Mouse (Mus musculus) inflammation-experienced regulatory T-cells, adult 6 months (primary cell): Measurements from ENCODE around the gene Cdk6. TPM values are rescaled to one million over a fixed set of nuclear protein-coding genes. Genes with fewer than 3 reads are reported as not detected.
"Not testable (repeated sequence)": the region's sequence is repeated elsewhere in the genome, so short reads cannot be mapped to it uniquely, and the experiment has no call there.

Experiments used
- ATAC-seq: one replicate; pipeline ENCODE4 v1.8.0; 2017
- polyA plus RNA-seq, 3 experiments: library from polyadenylated mRNA; unstranded; fragments of 100-300 nt; shearing (Covaris generic); gene quantifications; one replicate each; pipeline ENCODE4 v1.2.1; 2017

Gene Cdk6
- polyA plus RNA-seq, 3 experiments from 2014 or later, result 21.7 to 46.6 (median 26.3) TPM

DNA sequence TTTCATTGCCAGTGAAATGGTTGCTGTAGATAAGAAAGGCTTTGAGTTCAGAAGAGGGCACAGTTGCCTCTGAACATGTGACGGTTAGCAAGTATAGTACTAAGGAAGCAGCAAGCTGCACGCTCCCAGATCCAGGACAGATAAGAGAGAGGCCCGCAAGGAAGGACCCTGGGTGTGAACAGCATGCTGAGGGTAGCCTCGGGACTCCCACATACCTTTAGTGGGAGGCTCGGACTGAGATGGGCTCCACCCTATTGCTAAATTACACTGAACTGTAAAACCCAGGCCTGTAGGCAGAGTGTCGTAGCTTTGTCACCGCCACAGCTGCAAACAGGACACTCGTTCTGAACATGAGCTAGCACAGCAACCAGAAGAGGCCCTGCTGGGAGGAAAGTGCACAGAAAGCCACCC, 173.6 kb downstream of the Cdk6 start:
- no peak for ATAC-seq

DNA sequence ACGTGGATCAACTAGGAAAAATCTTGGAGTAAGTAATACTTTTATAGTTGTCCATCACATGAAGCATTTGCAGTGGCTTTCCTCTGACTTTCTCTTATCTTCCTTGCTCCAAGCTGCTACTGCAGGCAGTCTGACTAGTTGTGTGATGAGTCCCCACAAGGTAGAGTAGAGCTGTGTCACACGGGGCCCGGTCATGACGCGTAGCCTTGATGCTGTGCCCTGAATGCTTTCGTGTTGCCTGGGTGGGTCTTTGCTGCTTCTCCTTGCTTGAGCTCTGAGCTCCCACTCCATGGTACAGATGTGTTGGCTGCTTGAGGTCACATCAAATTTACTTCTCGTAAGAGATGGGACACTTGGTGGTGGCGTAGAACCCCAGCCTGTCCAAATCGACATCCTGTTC, 174.2 kb downstream of the Cdk6 start:
- ATAC-seq, result no peak

DNA sequence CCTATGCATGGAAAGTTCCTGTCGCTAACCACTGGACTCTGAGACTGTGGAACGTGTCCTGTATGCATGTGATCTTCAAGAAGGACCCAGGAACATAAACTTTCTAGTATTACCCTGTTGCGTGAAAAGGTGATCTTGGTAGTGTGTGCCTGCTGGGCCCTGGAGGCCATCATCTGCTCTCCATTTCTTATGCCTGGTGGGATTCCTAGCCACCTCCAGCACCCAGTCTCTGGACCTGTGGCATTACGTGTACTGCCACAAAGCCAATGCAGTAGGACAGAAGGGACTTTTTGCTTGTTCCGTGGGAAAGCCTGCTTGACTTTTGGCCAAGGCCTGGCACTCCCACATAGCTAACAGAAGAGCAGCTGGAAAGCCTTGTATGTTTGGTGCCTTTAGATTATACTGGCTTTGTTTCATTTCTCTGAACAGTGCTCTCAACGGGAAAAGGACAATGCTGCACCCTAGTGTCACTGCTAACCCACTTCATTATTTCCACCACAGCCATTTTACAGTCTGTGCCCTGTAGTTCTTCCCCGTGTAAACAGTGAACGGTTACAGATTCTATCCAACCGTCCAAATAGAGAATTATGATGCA, 175.3 kb downstream of the Cdk6 start:
- ATAC-seq, result peak; percentile 88

DNA sequence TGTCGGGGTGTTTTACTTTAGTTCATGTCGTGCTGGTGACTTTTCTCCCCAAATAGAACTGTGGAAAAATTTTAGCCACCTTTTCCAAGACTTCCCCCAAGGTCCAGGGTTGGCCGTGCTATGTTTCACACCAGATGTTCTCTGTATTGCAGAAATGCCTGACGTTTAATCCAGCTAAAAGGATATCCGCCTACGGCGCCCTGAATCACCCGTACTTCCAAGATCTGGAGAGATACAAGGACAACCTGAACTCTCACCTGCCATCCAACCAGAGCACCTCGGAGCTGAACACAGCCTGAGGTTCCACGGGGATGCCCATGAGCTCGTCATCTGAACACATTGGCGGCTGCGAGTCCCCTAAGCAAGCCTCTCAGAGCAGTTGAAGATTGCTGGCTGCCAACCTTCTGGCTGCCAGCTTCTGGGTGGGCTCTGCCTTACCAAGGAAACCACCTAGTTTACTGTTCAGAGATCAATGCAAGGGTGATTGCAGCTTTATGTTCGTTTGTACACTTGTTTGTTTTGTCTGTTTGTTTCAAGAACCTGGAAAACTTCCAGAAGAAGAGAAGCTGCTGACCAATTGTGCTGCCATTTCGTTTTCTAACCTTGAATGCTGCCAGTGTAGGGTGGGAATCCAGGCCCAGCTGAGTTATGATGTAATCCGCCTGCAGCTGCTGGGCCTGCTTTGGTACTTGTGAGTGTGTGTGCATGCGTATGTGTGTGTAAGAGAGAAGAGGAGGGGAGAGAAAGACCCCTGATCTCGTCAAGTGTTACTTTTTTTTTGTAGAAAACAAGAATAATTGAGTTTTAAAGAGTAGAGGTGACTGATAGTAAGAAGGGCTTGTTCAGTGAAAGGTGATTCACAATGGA, 179.4 kb downstream of the Cdk6 start:
- ATAC-seq, result no peak

DNA sequence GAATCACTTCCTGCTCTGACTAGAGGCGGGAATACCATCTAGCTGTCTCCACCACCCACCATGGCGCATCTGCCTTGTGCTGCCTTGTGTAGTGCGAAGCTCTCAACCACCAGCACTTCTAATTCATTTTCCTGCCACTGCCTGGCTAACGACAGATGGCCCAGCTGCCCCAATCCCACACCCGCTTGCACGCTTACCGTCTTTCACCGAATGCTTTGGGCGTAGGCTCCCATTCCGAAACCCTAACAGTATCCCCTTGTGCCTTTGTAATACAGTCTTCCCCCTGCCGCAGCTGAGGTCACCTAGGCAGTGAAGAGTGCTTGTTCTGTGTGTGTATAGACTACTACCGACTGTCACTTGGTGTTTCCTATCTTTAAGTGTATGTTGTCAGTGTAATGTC, 180.5 kb downstream of the Cdk6 start:
- no peak for ATAC-seq

DNA sequence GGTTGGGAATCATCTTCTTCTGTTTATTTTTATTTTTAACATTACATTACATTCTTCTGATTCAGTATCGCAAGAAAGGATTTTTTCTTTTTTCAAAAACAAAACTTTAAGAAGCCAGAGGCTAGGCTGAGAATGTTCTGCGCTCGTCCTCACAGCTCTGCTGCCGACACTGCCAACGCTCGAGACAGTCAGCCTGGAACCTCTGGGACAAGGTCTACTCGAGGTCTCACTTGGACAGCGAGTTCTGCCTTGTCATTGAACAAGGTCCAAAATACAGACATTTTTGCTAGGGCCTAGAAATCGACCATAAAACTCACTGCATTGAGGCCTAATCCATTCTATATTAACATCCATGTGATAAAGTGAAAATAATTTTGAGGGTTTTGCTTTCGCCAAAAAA, 181.5 kb downstream of the Cdk6 start:
- no peak for ATAC-seq

DNA sequence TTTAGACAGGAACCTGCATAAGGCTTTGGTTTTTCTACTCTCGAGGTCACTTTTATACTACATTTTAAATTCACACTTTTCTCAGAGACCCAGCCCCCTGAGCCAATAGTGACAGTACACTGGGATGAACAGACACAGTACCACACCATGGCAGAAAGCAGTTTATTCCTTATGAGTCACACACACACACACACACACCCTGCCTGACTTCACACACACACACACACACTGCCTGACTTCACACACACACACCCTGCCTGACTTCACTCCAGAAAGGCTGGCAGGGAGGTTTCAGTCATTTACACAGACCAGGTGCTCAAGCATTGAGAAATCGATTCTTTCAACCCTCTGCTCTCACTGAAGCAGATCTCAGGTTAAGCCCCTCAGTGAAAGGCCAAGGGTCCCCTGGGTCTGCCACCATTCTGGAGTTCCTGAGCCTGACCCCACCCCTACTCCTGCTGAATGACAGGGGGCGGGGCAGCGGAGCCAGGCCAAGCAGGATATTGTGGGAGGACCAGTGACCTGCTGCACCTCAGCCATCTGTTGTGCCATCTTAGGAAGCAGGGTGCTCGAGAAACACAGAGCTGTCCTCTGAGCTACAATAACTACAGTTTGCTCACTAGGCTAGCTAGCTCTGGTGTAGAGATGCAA, 185.9 kb downstream of the Cdk6 start:
- no peak for ATAC-seq

DNA sequence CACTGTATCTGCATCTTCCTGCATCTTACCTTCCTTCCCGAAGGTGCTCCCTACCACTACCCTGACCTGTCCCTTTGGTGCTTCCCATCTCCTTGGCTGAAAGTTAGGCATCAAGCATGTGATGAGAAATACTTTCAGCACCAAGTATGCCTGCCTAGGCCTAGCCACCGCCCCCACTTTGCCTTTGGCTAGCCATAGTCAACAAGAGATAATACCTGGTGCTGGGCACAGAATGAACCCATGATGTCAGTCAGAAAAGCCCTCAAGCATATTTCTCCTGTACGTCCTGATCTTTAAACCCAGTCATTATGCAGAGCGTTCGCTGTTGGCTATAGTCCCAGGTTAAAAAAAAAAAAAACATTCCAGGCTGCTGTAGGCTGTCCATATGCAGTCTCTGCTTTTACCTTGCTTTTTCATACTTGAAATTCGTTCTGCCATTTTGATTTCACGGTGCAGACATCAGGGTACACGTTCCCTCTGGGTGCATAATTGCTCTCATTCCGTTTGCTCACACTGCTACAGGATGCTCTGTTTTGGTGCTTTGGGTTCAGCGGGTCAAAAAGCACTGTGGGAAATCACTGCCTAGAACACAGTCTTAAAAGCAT, 188.4 kb downstream of the Cdk6 start:
- no peak for ATAC-seq

DNA sequence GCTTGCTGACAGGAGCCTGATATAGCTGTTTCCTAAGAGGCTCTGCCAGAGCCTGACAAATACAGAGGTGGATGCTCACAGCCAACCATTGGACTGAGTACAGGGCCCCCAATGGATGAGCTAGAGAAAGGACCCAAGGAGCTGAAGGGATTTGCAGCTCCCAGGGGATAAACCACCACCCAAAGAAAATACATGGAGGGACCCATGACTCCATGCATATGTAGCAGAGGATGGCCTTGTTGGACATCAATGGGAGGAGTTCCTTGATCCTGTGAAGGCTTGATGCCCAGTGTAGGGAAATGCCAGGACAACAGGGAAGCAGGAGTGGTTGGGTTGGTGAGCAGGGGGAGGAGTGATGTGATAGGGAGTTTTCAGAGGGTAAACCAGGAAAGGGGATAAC, 190.8 kb downstream of the Cdk6 start:
- not testable (repeated sequence) for ATAC-seq

DNA sequence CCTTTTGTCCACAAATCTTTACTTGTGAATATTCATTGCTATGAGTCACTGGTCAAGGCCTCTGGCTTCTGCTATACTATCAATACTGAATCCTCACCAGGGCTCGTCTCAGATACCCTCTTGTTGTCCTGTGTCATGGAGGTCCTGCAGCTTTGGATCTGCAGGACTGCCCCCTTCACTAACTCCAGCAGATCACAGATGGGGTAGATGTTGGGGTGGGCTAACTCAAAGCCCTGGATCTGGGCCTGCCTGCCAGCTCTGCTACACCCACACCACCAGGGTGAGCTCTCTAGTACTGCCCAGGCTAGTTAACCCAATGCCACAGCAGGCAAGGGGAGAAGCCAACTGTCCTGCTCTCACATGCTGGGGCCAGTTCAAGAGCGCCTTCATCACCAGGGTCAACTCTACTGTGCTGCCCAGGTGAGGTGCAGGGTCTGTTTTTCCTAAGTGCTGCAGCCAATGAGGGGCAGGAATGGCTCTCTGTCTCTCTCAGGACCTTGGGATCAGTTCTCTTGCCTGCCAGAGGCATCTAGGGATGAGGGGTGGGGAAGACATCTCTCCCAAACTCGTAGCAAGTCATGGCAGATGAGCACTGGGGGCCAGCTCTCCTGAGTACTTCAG, 195.4 kb downstream of the Cdk6 start:
- no peak for ATAC-seq

DNA sequence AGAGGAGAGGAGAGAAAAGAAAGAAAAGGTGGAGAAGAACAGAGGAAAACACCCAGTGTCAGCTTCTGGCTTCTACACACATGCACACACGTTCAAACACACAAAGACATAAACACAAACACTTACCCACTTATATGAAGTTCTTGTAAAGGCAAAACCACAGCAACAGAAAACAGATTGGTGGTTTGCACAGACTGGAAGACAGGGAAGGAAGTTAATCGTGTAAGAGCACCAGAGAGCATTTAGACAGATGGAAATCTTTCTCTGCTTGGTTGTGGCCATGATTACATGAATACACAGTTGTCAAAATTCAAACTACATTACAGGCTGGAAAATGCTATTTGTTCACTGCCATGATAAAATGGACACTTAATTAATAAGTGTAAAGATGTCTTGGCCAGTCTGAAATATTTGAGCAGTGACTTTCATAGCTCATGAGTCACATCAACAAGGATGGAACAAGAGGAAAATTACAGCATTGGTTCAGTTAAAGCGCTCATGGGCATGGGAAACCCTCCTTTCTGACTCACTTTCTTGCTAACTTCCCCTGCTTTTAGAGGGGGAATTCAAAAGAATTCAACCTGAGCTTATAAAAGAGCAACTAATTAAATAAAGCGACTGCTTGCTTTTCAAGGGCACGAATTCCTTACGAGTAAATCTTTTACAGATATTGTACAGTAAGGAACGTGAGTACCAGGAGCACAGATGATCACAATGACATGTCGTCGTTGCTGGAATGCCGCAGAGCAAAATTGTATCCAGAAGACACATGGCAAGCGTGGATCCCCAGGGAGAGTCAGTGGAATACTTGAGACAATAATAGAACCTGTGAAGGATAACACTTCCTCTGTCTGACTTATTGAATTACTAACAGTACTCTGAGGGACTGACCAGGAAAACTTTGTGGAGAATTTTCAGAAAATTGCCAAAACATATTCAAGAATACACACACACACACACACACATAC, 197.5 kb downstream of the Cdk6 start:
- no peak for ATAC-seq

DNA sequence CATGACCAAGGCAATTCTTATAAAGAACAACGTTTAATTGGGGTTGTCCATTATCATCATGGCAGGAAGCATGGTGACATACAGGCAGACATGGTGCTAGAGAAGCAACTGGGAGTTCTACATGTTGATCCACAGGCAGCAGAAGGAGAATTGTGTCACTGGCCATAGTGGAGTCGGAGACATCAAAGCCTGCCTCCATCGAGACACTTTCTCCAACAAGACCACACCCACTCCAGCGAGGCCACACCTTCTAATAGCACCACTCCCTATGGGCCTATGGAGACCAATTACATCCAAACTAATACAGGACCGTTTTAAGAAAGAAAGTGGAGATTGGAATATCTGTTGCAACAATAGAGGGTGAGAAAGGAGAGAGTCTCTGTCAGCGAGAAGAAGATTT, 200.6 kb downstream of the Cdk6 start:
- no peak for ATAC-seq

DNA sequence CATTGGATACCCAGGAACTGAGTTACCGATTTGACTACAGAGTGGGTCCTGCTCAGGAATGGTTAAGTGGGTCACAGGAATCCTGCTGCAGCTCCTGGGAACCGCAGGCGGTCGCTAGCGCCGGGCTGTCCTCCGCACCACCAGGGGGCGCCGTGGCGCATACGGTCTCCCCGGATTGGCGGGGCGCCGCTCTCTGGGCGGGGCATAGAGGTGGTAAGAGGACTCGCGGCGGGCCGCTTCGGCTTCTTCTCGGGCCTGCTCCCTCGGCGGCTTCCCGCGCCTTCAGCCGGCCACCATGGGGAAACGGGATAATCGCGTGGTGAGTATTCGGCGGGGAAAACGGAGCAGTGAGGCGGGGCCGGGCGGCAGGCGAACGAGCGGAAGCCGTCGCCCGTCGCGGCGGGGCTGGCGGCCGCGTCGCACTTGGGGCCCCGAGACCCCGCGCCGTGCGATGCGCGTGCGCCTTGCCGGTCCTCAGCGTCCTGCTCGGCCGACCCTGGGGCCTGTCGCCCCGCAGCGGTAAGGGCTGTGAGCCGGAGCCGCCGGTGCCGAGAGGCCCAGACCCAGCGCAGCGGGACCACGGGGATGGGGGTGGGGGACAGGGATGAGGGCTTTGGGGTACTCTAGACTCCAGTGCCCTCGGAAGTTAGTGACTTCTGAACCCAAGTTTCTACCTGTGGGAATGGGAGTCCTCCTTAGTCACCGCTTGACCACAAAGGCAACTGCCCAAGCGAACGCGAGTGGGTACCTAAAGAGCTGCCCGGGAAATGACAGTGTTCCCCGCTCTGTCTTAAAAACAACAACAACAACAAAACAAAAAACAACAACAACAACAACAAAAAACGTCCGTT, 202.6 kb downstream of the Cdk6 start, which contains the start of gene Fam133b:
Gene Fam133b (plus strand): TSS at position 205 of the 851 bp plus-strand sequence.
- peak; percentile 96 for ATAC-seq

DNA sequence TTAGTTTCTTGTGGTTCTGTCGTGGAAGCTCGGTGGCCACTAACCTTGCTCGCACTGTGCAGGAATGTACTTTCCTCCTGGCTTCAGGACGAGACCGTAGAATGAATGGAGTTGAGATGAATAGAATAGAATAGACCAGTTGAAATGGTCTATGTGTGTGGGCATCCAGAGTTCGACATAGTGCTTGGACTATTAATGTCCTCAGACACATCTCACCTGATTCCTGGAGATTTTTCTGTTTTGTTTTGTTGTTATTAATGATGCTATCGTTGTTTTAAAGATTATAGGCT, 203.1 kb downstream of the Cdk6 start:
- no peak for ATAC-seq

DNA sequence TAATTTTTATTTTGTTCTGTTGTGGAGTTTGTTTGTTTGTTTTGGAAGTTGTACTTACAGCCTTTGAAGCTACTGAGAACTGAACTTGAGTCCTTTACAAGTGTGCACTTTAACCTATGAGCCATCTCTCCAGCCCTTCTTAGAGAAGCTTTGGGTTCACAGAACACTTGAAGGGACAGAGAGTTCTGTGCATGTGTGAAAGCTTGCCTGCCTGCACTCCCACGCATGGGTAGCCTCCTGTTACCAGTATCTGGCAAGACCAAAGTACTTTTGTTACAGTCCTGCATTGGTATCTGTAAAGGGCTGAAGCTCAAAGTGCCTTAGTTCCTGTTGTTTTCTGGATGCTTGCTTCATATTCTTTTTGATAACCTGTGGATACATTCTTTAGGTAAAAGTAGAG, 204.9 kb downstream of the Cdk6 start:
- no peak for ATAC-seq

DNA sequence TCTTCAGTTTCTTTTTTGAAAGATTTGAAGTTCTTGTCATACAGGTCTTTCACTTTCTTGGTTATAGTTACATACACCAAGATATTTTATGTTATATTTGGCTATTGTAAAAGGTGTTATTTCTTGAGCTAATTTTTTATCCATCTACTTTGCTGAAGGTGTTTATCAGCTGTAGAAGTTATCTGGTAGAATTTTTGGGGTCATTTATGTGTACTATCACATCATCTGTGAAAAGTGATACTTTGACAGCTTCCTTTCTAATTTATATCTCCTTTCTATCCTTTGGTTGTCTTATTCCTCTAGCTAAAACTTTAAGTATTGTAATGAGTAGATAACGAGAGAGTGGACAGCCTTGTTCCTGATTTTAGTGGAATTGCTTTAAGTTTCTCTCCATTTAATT, 210.2 kb downstream of the Cdk6 start:
- ATAC-seq, result no peak

DNA sequence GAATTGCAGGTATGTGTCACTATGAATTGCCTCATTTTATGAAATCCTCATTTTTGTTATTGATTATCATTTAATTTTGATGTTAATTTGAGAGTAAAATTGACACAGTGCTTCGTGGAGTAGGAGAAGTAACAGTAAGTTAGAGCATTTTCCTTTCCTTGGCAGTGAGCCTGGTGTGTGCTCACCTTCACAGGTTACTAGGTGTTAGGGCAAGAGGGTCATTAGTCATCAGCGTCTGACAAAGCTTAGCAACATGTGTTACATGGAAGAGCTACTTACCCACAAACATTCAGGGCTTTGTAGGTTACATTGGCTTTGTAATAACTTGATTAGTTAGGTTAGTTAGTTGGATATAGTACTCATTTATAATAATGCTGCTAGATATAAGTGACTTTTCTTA, 212.9 kb downstream of the Cdk6 start:
- ATAC-seq, result no peak

DNA sequence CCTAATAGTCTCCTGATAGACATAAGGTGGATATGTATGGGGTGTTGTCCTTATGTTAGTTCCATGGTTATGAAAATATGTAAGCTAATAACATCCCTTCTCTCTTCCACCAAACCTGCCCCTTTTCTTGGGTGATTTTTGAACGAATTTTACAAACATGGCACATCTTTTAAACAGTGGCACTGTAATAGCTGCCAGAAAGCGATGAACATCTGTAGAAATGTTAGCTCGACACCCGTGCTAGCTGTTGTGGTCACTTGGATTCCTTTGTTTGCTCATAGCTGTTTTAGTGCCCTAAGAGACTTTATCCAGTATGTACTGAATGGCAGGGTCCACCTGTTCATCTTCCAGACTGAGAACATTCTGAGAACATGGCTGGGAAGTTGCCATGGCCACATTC, 230.0 kb downstream of the Cdk6 start, which contains the start of gene 1700109H08Rik:
Gene 1700109H08Rik (plus strand): TSS at position 301 of the 400 bp plus-strand sequence.
- ATAC-seq, result no peak

DNA sequence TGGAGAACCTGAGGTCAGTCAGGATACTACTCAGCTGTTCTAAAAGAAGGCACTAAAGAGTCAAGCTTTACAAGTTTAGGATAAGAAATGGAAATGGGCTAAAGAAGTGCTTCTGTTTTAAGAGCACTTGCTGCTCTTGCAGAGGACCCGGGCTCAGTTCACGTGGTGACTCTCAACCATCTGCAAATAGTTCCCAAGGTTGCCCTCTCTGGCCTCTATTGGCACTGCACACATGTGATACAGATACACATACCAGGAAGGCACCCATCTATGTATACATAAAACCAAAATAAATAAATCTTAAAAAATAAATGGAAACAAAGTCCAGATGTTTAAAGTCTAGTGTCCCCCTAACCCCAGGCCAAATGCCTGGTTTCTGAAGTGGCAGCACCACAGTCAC, 233.5 kb downstream of the Cdk6 start:
- no peak for ATAC-seq

DNA sequence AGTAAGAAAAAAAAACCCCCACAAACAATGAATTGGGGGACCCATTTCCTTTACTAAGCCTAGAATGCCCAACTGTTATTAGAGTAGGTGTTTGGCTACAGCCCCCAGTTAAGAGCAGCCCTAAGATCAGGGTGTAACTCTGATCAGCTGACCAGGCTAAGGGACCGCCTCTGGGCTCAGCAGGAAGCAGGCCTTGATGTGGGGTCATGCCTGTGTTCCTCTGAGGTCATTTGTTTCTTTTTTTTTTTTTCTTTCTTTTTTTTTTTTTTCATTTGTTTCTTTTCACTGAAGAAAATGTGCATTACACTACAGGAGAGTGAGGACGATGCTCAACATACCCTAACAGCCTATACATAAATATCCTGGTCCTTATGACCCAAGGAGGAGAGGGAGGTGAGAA, 236.7 kb downstream of the Cdk6 start:
- no peak for ATAC-seq

DNA sequence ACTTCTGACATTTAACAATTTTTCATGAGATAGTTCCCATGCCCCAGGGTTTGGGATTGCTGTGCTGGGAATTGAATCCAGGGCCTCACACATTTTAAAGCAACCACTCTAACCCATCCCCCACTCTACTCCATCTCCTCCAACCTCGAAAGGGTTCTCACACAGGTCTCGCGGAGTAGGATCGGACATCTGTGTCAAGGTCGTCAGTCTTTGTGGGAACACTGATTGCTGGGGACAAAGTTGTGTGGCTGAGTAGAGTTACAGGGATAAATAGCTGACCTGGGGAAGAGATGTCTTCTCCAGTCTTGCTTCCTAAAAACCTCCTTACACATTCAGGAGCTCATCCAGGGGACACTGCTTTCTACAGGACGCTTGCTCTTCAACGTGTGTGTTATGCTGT, 237.8 kb downstream of the Cdk6 start:
- no peak for ATAC-seq
